Mouse (Mus musculus): ENCODE data around the gene Thap11. TPM values are rescaled to one million over a fixed set of nuclear protein-coding genes. Genes with fewer than 3 reads are reported as not detected.

The Thap11 gene
- polyA plus RNA-seq (2012; rRNA removed): 26.9 and 36.7 TPM in 2 replicates

DNA sequence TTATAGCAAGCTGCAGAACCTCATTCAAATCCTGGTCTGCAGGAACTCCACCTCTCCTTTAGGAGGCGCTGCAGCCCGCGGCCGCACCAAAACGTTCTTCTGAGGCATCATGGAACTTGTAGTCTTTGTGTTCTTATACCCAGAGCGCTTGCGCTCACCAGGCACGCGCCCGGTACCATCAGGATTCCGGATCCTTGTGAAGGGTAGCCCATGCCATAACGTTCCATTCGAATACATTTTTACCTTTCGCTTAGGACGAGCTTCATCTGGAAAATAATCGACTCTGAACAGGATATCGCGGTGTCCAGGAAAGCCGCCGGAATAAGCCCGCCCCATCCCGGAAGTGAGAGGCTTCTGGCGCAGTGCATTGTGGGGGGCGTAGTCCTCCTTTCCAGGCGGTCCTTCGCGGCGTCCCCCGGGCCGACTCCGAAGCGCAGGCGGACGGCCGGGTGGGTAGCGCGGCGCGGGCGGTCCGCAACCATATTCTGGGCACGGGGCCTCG lies at the start of gene Thap11:
Gene Thap11 (plus strand): TSS at position 418 of the 502 bp plus-strand sequence.

GRCm38 (mm10) chr8:105826861-105827848 lies 27.8 kb upstream of the Thap11 start, which contains the start of the genes Ranbp10 and Tsnaxip1:
TSS of gene Ranbp10 (minus strand) at chr8:105827350.
TSS of gene Tsnaxip1 (plus strand) at chr8:105827731.

DNA sequence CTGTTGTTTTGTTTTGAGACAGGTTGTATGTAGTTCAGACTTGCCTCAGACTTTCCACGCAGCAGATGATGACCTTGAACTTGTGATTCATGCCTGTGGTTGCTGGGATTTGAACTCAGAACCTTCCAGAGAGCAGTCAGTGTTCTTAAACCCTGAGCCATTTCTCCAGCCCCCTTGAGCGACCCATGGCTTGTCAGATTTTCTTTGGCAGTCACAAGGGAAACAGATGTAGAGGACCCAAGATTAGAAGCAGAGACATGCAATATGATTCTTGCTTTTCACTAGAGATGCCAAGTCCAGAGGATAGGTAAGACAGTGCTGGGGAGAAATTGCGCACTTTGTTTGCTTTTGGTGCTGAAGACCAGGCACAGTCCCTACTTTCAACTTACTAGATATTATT lies 1.8 kb upstream of the Thap11 start, which contains the start of gene Cenpt:
Gene Cenpt (minus strand): TSS at position 101 of the 400 bp plus-strand sequence.

DNA sequence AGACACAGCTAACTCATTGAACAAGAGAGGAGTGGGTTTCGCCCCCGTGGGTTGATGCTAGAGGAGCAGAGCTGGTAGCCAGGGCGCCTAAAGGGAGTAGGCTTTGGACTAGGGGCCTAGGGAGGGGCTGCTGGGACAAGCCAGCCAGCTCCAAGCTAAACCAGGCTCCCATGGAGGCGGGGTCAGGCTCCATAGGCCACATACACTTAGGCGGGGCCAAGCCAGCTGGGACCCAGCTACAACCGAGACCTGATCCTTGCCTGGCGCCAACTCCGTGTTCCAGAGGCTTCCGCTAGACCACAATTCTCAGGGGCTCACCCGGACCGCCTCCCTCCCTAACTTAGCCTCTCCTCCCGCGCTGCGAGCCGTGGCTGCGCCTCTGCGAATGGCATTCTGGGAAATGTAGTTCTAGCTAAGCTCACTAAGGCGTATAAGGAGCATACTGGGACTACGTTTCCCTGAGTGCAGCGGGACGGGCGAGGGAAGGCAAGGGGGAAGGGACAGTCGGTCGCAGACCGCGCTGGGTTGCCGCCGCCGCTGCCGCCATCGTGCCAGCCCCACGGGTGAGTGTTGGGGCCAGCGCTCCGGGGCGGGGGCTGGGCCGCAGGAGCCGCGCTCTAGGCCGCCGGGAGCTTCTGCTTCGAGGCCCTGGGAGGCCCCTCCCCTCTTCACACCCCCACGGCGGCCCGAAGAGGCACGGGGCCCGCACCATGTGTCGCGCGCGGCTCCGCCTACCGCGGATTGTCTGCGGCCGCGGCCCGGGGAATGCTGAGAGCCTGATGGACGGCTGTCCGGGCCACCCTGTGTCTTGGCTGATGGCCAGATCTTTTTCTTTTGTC lies 5.4 kb downstream of the Thap11 start, which contains the start of gene Nutf2:
Gene Nutf2 (plus strand): TSS at position 438 of the 839 bp plus-strand sequence.

DNA sequence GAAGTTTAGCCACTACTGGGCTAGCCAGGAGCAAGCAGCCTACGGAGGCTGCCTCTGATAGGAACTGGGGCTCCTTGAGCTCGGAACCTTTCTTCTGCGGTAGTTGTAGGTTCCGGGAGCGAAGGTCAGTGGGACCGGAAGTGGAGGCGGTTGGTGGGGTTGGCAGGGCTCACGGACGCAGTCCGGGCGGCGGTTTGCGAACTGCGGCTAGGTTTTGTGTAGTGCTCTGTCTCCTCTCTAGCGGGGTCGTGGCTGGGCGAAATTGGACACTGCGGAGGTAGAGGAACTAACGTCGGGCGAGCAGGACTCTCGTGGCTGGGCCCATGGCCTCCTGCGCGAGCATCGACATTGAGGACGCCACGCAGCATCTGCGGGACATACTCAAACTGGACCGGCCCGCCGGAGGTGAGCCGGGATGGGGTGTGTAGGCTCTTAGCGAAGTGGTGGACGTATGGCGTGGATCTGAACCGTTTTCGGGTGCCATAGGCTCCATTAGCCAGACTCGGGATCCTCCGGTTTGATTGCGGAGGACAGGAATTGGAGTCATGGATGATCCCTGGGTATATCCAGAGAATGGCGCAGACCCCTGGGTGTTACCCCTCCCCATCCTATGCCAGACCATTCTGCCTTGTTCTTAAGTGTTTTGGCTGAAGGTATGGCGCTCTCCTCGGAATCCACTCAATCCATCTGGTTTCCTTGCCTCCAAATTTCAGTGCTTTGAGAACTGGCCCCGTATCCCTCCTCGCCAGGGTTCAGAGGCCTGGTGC lies 26.0 kb downstream of the Thap11 start, which contains the start of gene Edc4:
Gene Edc4 (plus strand): TSS at position 128 of the 767 bp plus-strand sequence.

GRCm38 (mm10) chr8:105893339-105893738 lies 38.4 kb downstream of the Thap11 start, which contains the start of gene Nrn1l:
TSS of gene Nrn1l (plus strand) at chr8:105893567.

GRCm38 (mm10) chr8:105900180-105900940 lies 45.4 kb downstream of the Thap11 start, which contains the start of gene Pskh1:
TSS of gene Pskh1 (plus strand) at chr8:105900441.

Other genes with a start within 250 kb of the Thap11 start
- 12.1 and 15.4 TPM in 2 replicates for gene Ripor1, start 249.9 kb upstream of the Thap11 start, polyA plus RNA-seq (2012; rRNA removed)
- 3.0 and 5.4 TPM in 2 replicates for gene Ctcf, start 218.6 kb upstream of the Thap11 start, polyA plus RNA-seq (2012; rRNA removed)
- 0.28 and 0.55 TPM in 2 replicates for gene Agrp, start 217.7 kb upstream of the Thap11 start, polyA plus RNA-seq (2012; rRNA removed)
- gene Carmil2, start 168.9 kb upstream of the Thap11 start, polyA plus RNA-seq (2012; rRNA removed): 0.63 and 0.81 TPM in 2 replicates
- 26.4 and 27.8 TPM in 2 replicates for gene Acd, start 154.0 kb upstream of the Thap11 start, polyA plus RNA-seq (2012; rRNA removed)
- gene Pard6a, start 154.0 kb upstream of the Thap11 start, polyA plus RNA-seq (2012; rRNA removed): 11.7 and 17.9 TPM in 2 replicates
- gene 4933405L10Rik, start 147.5 kb upstream of the Thap11 start, polyA plus RNA-seq (2012; rRNA removed): 0.09 TPM in 1 of 2 replicates, not detected in the other
- 5.2 and 5.7 TPM in 2 replicates for gene Enkd1, start 146.9 kb upstream of the Thap11 start, polyA plus RNA-seq (2012; rRNA removed)
- gene Gfod2, start 96.5 kb upstream of the Thap11 start, polyA plus RNA-seq (2012; rRNA removed): 5.3 and 5.6 TPM in 2 replicates
- 10.5 and 10.6 TPM in 2 replicates for gene Ranbp10, start 27.8 kb upstream of the Thap11 start, polyA plus RNA-seq (2012; rRNA removed)
- not detected in 2 replicates for gene Tsnaxip1, start 27.4 kb upstream of the Thap11 start, polyA plus RNA-seq (2012; rRNA removed)
- gene Cenpt, start 1.9 kb upstream of the Thap11 start, polyA plus RNA-seq (2012; rRNA removed): 6.6 and 6.7 TPM in 2 replicates
- 2.5 and 9.7 TPM in 2 replicates for gene Nutf2, start 5.4 kb downstream of the Thap11 start, polyA plus RNA-seq (2012; rRNA removed)
- 29.6 and 40.6 TPM in 2 replicates for gene Edc4, start 25.7 kb downstream of the Thap11 start, polyA plus RNA-seq (2012; rRNA removed)
- 1.5 and 2.0 TPM in 2 replicates for gene Nrn1l, start 38.4 kb downstream of the Thap11 start, polyA plus RNA-seq (2012; rRNA removed)
- gene Pskh1, start 45.3 kb downstream of the Thap11 start, polyA plus RNA-seq (2012; rRNA removed): 13.3 and 13.9 TPM in 2 replicates
- gene Ctrl, start 78.7 kb downstream of the Thap11 start, polyA plus RNA-seq (2012; rRNA removed): 0.86 and 1.3 TPM in 2 replicates
- 56.1 and 73.9 TPM in 2 replicates for gene Psmb10, start 83.3 kb downstream of the Thap11 start, polyA plus RNA-seq (2012; rRNA removed)
- 1.1 and 1.5 TPM in 2 replicates for gene Lcat, start 88.2 kb downstream of the Thap11 start, polyA plus RNA-seq (2012; rRNA removed)
- 11.7 and 12.5 TPM in 2 replicates for gene Slc12a4, start 111.0 kb downstream of the Thap11 start, polyA plus RNA-seq (2012; rRNA removed)
- gene Dpep3, start 124.3 kb downstream of the Thap11 start, polyA plus RNA-seq (2012; rRNA removed): 0.08 TPM in 1 of 2 replicates, not detected in the other
- gene Dus2, start 136.2 kb downstream of the Thap11 start, polyA plus RNA-seq (2012; rRNA removed): 1.2 and 2.2 TPM in 2 replicates
- gene Dpep2nb, start 150.8 kb downstream of the Thap11 start, polyA plus RNA-seq (2012; rRNA removed): not detected in 2 replicates
- gene Ddx28, start 156.8 kb downstream of the Thap11 start, polyA plus RNA-seq (2012; rRNA removed): 3.3 and 4.3 TPM in 2 replicates
- gene Nfatc3, start 203.7 kb downstream of the Thap11 start, polyA plus RNA-seq (2012; rRNA removed): 3.7 and 5.8 TPM in 2 replicates

Data from stomach, adult 2 months (tissue).